Mouse (Mus musculus) adrenal gland, adult 2 months (tissue): ENCODE results near the gene Iqck. TPM values are rescaled to one million over a fixed set of nuclear protein-coding genes. Genes with fewer than 3 reads are reported as not detected.

ENCODE experiments used
- DNase-seq: peaks from one replicate; pipeline ENCODE4 v3.0.0; 2021
- polyA plus RNA-seq: library from polyadenylated mRNA; depleted of rRNA; stranded (reverse); fragments of >200 nt; gene quantifications from 2 replicates; pipeline ENCODE4 v1.2.3, GENCODE M21; 2012; rRNA removed
- total RNA-seq, 2 experiments: library from RNA; stranded (reverse); gene quantifications; 2 replicates each; pipeline ENCODE4 v1.2.3; 2021

Gene Iqck
- total and polyA plus RNA-seq, 3 experiments: 13.5 to 44.3 (median 14.7) TPM

DNA sequence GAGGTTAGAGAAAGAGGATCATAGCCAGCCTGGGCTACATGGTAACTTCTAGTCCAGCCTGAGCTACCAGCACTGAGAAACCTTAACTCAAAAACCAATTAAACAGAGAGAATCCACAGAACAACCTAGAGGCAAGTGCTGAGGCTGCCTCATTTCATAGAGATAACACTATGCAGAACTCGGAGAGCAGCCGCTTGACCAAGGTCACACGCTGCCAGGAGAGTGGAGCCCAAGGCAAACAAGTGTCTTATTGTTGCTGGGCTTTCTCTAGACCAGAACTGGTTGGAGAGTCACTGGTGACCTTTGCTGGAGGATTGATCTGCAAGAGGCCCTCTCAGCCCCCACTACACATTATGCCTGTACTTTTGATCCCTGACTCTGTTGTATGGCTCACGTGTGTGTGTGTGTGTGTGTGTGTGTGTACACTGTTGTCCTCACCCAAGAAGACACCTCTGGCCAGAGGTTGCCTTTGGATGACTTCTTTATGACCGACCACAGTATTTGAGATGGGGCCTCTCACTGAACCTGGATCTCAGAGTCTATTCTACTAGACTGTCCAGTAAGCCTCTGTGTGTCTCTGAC lies 133.8 kb downstream of the Iqck start:
- DNase-seq: peak; percentile 61

DNA sequence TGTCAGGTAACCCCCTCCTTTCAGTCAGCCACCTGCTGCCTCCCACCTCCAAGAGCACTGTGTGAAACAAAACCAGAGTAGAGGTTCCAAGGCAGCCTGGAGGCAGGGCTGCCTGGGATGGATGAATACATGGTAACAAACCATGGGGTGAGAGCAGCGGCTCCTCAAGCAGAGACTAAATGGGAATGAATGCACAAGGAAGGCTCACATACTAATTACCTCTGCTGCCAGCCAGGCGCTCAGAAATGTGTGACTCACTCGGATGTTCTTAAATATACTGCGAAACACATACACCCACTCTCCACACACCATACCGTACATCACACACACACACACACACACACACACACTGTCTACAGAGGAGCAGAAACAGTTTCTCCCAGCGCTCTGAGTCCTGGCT lies 134.7 kb downstream of the Iqck start:
- DNase-seq: no peak

- no peak for DNase-seq
Observed at GRCm38 (mm10) chr7:118991341-118991884, 135.9 kb downstream of the Iqck start.

GRCm38 (mm10) chr7:118992080-118992560 lies 136.6 kb downstream of the Iqck start:
- no peak for DNase-seq

DNA sequence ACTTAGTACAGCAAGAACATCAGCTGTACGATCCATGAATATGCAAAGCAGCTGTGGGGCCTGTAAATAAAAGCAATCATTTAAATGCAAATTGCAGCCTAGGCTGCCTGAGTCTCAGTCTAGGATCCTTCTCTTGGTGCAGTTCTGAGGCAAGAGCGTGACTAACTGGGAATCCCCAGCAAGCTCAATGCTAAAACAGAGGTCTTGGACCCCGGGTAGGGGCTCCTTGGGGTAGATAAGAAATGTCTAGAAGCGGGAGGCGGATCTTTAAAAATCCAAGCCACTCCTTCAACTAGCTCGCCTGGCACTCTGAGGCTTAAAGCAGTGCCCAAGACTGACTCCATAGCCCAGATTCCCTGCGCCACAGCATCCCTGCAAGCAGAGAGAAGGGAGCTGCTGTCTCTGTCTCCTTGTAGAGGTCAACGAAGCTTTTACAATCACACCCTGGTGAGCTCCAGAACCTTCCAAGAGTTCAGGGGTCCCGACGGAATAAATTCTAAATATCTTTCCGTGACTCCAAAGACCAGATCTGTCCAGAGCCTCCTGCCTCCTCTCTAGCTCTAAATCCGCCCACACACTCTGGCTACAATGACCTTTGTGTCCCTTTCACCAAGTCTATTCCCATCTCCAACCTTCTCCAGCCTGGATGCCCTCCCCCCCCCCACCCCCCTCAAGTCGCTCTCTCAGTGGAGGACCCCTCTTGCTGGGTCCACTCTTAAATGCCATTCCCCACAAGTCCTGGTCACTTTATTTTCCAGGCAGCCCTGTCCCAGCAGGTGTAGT lies 137.3 kb downstream of the Iqck start:
- no peak for DNase-seq

DNA sequence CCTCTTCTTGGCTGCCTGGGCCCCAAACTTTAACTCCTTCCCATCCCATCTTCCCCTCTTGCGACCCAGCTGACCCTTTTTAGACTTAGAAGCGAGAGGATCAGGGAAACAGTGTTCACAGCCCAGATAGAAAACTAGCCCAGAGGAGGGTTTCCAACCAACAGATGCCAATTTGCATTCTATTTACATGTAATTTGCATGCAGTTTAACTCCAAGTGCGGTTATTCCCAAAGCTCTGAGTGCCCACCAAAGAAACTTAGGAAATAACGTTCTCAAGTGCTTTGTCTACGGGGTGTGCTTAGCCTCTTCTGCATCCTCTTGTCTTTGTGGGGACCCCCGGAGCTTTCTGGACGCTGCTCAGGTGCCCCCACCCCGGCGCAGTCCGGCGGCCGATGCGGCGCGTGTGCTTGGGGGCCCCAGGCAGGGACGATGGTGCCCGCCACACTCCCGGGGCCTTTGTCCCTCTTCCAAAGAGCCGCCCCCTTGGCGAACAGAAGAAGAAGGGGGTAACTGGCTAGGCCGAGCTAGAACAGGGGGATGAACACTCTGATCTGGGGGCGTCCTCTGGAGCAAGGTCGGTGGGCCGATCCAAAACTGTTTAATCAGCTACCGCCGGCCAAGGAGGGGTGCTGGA lies 138.2 kb downstream of the Iqck start:
- DNase-seq: peak; percentile 63

GRCm38 (mm10) chr7:118994231-118994842 lies 138.8 kb downstream of the Iqck start:
- peak; percentile 69 for DNase-seq

DNA sequence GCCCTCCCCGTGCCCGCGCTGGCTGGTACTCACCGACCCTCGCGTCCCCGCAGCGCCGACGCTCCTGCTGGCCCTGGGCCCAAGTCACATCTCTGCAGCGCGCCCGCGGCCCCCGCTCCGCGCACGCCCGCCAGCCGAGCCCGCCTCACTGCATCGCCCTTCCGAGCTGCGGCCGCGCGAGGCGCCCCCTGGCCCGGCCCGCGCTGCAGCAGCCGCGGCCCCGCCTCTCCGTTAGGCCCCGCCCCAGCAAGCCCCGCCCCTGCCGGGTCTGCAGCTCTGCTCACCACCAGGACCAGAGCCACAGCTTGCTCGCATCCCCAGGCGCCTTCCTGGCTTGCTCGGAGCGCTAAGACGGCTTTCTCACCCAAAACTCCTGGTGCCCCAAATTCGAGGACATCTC lies 139.5 kb downstream of the Iqck start, which contains the start of gene Gprc5b:
Gprc5b (minus strand) TSS at position 205 of the 400 bp plus-strand sequence.
- DNase-seq: peak; percentile 95

DNA sequence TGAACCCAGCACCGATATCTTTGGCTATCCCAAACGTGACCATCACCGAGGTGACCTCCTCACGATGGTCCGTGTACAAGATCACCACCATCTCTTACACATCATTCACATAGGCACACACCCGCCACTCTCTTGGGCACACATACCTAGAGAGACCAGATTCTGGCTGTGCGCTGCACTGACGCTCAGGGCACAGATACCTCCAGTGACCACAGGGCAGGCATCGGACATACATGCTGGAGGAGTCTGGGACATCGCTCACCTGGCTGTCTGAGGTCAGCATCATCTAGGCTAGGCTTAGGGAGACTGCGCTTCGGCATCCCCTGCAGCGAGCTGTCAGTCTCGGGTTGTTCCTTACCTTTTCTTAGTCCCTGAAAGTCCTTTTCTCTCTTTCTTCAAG lies 140.1 kb downstream of the Iqck start:
- no peak for DNase-seq

DNA sequence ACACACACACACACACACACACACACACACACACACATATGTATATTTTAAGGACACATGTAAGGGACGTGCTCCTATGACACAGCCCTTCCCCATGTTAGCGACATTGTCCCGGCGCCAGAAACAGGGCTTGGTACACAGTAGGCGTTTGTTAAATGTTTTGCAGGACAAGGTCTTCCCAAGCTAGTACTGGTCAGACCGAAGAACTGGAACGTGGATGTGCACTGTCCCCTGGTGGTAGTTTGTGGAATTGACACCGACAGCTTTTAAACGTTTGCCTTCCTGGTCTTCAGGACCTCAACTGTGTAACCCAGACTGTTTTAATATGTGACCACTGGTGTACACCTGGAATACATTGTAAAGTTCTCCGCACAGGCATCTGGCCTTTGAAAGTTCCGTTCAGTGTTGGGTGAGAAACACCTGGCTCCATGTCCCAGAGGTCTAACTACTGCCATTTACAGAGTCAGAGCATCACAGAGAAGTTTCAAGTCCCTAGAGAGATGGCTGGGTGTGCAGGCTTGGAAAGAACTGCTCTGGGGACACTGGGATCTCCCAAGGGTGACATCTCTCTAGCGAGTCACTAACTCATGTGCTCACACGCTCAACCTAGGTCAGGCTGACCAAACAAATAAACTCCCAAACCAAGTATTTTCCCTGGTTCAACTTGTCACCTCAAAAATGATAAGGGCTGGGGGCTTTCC lies 140.7 kb downstream of the Iqck start:
- peak; percentile 86 for DNase-seq

- DNase-seq: no peak
Observed at GRCm38 (mm10) chr7:118999857-119000256, 144.3 kb downstream of the Iqck start.

- DNase-seq: no peak
Observed at GRCm38 (mm10) chr7:119001965-119002364, 146.4 kb downstream of the Iqck start.

DNA sequence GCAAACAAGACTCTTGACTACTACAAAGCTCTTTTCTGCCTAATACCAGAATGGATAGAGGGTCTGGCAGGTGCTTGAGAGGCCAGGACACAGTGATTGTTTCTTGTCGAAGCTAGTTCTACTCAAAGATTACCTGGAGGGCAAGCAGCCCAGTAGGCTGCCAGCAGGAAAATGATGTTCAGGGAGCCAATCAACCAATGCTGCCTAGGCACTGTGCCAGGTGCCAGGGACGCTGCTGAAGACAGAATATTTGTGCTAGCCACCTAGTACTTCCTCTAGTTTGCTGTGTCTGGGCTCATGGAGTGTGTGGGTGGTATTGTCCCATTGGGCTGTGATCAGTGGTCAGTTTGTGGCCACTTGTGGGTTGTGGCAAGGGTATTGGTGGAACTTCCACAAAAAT lies 146.9 kb downstream of the Iqck start:
- DNase-seq: no peak

DNA sequence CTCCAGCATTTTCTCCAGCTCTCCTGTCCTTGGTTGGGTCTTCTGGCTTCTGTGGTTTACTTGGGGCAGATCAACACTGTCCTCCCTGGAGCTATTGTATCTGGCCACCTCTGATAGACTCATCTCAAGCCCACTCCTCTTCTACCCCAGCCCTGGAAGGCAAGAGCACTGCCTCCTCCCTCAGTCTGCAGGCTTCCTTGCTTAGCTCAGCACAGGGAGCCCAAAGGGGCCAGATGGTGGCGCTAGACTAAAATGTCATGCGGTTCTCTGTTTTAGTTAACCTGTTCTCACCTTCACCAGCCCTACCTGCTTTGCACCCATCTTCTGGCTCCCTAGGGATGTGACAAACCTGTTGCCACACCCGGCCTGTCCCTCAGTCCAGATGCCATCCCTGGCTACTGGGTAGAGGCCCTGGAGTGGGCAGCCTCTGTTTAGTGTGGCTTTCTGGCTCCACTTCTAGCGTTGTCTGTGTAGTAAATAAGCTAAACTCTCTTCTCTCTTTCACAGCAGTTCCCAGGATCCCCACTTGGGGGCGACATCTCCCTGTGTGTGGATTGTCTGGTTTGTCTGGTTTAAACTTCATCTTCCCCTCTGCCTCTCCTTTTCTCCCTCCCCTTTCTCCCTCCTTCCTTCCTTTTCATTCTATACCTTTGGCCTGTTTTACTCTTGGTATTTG lies 155.4 kb downstream of the Iqck start:
- DNase-seq: peak; percentile 65

GRCm38 (mm10) chr7:119015736-119016135 lies 160.2 kb downstream of the Iqck start:
- DNase-seq: peak; percentile 31

GRCm38 (mm10) chr7:119019537-119019936 lies 164.0 kb downstream of the Iqck start:
- DNase-seq: peak; percentile 75

Other genes starting within 250 kb of the Iqck start
- 100 to 1,000 TPM; 111 to 162 TPM for gene Gde1, start 150.0 kb upstream of the Iqck start, total RNA-seq
- gene Gde1, start 150.0 kb upstream of the Iqck start, polyA plus RNA-seq: 1,038 and 1,224 TPM in 2 replicates
- 1 to 10 TPM; 4.6 to 7.5 TPM for gene Ccp110, start 143.2 kb upstream of the Iqck start, total RNA-seq
- gene Ccp110, start 143.2 kb upstream of the Iqck start, polyA plus RNA-seq: 0.85 and 0.93 TPM in 2 replicates
- gene Vps35l, start 115.5 kb upstream of the Iqck start, total RNA-seq: 10 to 100 TPM; 52.2 to 85.3 TPM
- gene Vps35l, start 115.5 kb upstream of the Iqck start, polyA plus RNA-seq: 25.2 and 32.6 TPM in 2 replicates
- 10 to 100 TPM; 34.6 to 70.0 TPM for gene Knop1, start 502 bp downstream of the Iqck start, total RNA-seq
- gene Knop1, start 502 bp downstream of the Iqck start, polyA plus RNA-seq: 5.7 and 8.0 TPM in 2 replicates
- 100 to 1,000 TPM; 117 to 125 TPM for gene Gprc5b, start 139.5 kb downstream of the Iqck start, total RNA-seq
- gene Gprc5b, start 139.5 kb downstream of the Iqck start, polyA plus RNA-seq: 130 and 137 TPM in 2 replicates